Mouse (Mus musculus) bone marrow macrophage, adult 2 months (primary cell): ENCODE measurements around the gene Neu1. TPM values are rescaled to one million over a fixed set of nuclear protein-coding genes. Genes with fewer than 3 reads are reported as not detected.
A peak's percentile ranks its signal among the peaks of the same experiment; 100 is the strongest.
"Not testable (repeated sequence)": the region's sequence is repeated elsewhere in the genome, so short reads cannot be mapped to it uniquely, and the experiment has no call there.

ENCODE experiments used
- H3K27ac ChIP-seq: 2 replicates; pipeline ENCODE4 v1.5.1; 2012; ENCODE audit warnings: low read depth, low read length; ENCODE audit not compliant: insufficient read depth
- H3K4me1 ChIP-seq: 2 replicates; pipeline ENCODE4 v1.6.1; 2012; ENCODE audit warnings: low read length; ENCODE audit not compliant: control insufficient read depth, insufficient read depth
- H3K4me3 ChIP-seq: 2 replicates; pipeline ENCODE4 v1.5.1; 2012; ENCODE audit warnings: mild to moderate bottlenecking, low read length, moderate library complexity; ENCODE audit not compliant: insufficient read depth
- CTCF ChIP-seq: IDR thresholded peaks from 2 replicates; pipeline ENCODE4 v1.5.1; 2012; ENCODE audit warnings: low read depth, mild to moderate bottlenecking, low read length, moderate library complexity
- POLR2A ChIP-seq: IDR thresholded peaks from 2 replicates; pipeline ENCODE4 v1.6.1; 2012; ENCODE audit warnings: mild to moderate bottlenecking, low read depth, low read length, borderline replicate concordance
- polyA plus RNA-seq: library from polyadenylated mRNA; stranded (reverse); fragments of >200 nt; gene quantifications from 2 replicates; pipeline ENCODE4 v1.2.4, GENCODE M21; 2012; ENCODE audit not compliant: missing spikeins, insufficient read depth, insufficient read length

The Neu1 gene
- polyA plus RNA-seq, 1 experiment, result 73.6 TPM

DNA sequence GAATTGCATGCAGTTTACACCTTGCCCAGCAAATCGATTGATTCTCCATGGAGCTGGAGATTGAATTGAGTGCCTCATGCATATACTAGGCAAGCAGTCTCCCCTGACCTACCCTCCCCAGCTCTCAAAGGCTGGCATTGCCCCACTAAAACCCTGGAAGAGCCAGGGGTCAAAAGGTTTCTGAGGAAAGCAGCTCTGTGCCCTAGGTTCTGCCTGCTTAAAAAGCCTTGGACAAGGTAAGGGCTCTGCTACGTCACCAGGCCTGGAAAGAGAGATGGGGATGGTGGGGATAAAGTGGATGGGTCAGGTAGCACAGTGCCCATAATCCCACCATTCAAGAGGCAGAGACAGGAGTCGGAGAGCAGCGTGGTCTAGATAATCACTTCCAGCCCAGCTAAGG, 23.8 kb downstream of the Neu1 start:
- Histone ChIP-seq H3K27ac (no peak overlapping the region), H3K4me3 (no peak overlapping the region), H3K4me1 (no peaks in the 10 kb centered on the region)
- no peak for TF ChIP-seq POLR2A
- TF ChIP-seq CTCF, result no peak

- Histone ChIP-seq H3K4me3 (no peak overlapping the region), H3K27ac (no peak overlapping the region), H3K4me1 (peaks cover 6% of the 10 kb centered on the region)
- TF ChIP-seq CTCF, result no peak
- no peak for TF ChIP-seq POLR2A
Observed at GRCm38 (mm10) chr17:34955884-34956283, 24.8 kb downstream of the Neu1 start.

- TF ChIP-seq CTCF, result no peak
- TF ChIP-seq POLR2A, result no peak
- Histone ChIP-seq H3K27ac (no peak overlapping the region), H3K4me3 (no peak overlapping the region)
Observed at GRCm38 (mm10) chr17:34956340-34956739, 25.3 kb downstream of the Neu1 start.

GRCm38 (mm10) chr17:34957291-34957690, 26.2 kb downstream of the Neu1 start:
- not testable (repeated sequence) for H3K27ac ChIP-seq, H3K4me3 ChIP-seq
- H3K4me1 ChIP-seq, result peaks cover 12% of the 10 kb centered on the region

More at GRCm38 (mm10) chr17:34956340-34956739, 25.3 kb downstream of the Neu1 start:
- peaks cover 6% of the 10 kb centered on the region for H3K4me1 ChIP-seq

DNA sequence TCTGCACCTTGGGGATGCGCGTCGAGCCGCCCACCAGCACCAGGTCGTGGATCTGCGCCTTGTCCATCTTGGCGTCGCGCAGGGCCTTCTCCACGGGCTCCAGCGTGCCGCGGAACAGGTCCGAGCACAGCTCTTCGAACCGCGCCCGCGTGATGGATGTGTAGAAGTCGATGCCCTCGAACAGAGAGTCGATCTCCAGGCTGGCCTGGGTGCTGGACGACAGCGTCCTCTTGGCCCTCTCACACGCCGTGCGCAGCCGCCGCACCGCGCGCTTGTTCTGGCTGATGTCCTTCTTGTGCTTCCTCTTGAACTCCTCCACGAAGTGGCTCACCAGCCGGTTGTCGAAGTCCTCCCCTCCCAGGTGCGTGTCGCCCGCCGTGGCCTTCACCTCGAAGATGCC, 26.9 kb downstream of the Neu1 start:
- H3K27ac ChIP-seq, H3K4me3 ChIP-seq: not testable (repeated sequence)
- peaks cover 12% of the 10 kb centered on the region for H3K4me1 ChIP-seq

DNA sequence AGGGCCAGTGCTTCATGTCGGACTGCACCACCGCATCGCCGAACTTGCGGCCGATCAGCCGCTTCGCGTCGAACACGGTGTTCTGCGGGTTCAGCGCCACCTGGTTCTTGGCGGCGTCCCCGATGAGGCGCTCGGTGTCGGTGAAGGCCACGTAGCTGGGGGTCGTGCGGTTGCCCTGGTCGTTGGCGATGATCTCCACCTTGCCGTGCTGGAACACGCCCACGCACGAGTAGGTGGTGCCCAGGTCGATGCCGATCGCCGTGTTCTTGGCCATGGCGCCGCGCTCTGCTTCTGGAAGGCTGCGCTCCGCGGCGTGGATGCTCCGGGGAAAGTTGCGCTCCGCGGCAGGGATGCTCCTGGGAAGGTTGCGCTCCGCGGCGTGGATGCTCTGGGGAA, 27.7 kb downstream of the Neu1 start:
- peak overlapping the region; percentile 55 for H3K4me3 ChIP-seq

GRCm38 (mm10) chr17:34959130-34959778, 28.2 kb downstream of the Neu1 start, which contains the start of gene Hspa1b:
Hspa1b (minus strand) TSS chr17:34959238.
- peak within 1 kb of the TSS; percentile 73 for H3K4me3 ChIP-seq
- TF ChIP-seq POLR2A, result 0 out of 2 replicates have a peak, but pooled peaks have one; percentile 35

More for the DNA sequence above, 27.7 kb downstream of the Neu1 start:
- not testable (repeated sequence) for H3K27ac ChIP-seq
- H3K4me1 ChIP-seq, result peaks cover 12% of the 10 kb centered on the region

DNA sequence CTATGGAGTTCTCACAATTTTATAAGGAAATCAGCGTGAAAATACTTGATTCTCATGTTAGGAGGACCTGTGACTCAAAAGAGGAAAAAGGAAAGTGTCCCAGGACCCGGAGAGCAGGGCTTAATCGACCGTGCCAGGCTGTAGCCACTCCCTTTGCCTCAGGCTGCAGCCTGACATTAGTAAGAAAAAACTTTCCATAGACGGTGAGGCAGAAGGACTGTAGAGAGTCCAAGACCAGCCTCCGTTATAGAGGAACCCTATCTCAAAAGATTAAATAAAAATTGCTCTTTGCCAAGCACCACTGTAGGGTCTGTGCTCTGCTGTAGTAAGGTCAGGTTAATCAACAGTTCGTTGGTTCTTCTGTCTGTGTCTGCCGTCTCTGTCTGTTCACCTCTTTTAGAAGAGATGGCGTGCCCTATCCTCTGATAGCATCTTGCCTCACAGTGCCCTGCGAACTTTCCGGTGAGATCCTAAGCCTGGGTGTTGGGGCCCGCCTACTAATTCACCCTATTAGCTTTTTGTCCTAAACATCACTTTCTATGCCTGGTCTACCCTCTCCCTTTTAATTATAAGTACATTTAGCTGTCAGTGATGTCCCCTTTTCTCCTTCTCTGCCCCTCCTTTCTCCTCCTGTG, 28.9 kb downstream of the Neu1 start:
- Histone ChIP-seq H3K27ac (peak overlapping the region; percentile 85), H3K4me3 (peak overlapping the region; percentile 73), H3K4me1 (peaks cover 12% of the 10 kb centered on the region)
- TF ChIP-seq POLR2A, result no peak
- no peak for TF ChIP-seq CTCF

More at GRCm38 (mm10) chr17:34959130-34959778, 28.2 kb downstream of the Neu1 start, which contains the start of gene Hspa1b:
- peak within 1 kb of the TSS; percentile 85 for H3K27ac ChIP-seq
- H3K4me1 ChIP-seq, result peaks cover 12% of the 10 kb centered on the region

DNA sequence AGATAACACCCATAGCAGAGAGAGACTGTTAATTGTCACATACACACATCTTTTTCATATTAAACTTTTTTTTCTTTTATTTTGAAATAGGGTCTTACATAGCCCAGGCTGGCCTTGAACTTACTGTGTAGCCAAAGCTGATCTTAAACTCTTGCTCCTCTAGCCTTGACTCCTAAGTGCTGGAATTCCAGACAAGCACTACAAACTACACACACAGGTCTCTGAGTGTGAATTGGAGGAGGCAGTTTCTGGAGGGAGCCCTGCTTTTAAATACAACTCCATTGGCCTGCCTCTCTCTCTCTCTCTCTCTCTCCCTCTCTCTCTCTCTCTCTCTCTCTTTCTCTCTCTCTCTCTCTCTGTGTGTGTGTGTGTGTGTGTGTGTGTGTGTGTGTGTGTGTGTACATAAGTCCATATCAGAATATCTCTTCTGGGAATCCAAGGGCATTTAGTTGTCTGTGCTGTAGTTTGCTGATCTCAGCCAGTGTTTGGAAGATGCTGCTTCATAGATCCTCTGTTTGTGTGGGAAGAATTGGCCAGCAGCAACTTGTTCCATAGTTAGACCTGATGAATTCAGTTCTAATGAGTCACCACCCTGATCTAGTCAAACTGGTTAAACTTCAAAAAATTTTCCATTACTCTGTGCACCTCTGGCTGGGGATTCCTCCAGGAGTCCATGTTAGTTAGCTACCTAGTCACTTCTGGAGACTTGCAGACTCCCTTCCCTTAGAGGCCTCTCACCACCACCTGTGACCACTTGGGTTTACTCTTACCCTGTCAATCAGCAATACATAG, 29.8 kb downstream of the Neu1 start:
- Histone ChIP-seq H3K4me3 (no peak overlapping the region), H3K27ac (no peak overlapping the region), H3K4me1 (peaks cover 19% of the 10 kb centered on the region)
- no peak for TF ChIP-seq POLR2A
- no peak for TF ChIP-seq CTCF

- Histone ChIP-seq H3K27ac (no peak overlapping the region), H3K4me3 (no peak overlapping the region), H3K4me1 (peaks cover 19% of the 10 kb centered on the region)
- no peak for TF ChIP-seq POLR2A
- no peak for TF ChIP-seq CTCF
Observed at GRCm38 (mm10) chr17:34962125-34962524, 31.1 kb downstream of the Neu1 start.
